Mouse (Mus musculus): Measurements from ENCODE around the gene Akt1. TPM values are rescaled to one million over a fixed set of nuclear protein-coding genes. Genes with fewer than 3 reads are reported as not detected.
A peak's percentile ranks its signal among the peaks of the same experiment; 100 is the strongest.

Akt1 gene
- polyA plus RNA-seq, 1 experiment from 2014 or later: 121 TPM

GRCm38 (mm10) chr12:112678555-112679026, 3.9 kb upstream of the Akt1 start, which contains the start of gene Zbtb42:
Gene Zbtb42 (plus strand): TSS chr12:112678828.
- peak within 1 kb of the TSS; percentile 90 for H3K27ac ChIP-seq (ENCODE audit: low read depth, low read length)
- no peak for TF ChIP-seq CTCF (IDR thresholded peaks at IDR 0.05; ENCODE audit: low read depth)
- 0 out of 2 replicates have a peak, but pooled peaks cover 7% of the 10 kb centered on the region for H3K4me1 ChIP-seq (replicated peaks; ENCODE audit: control insufficient read depth, insufficient read depth, low read length)
- WGBS: under 1% methylated on average over 54 of the region's 60 CpGs
- H3K36me3 ChIP-seq (ENCODE audit: control insufficient read depth, insufficient read depth): peaks cover 17% of the 10 kb centered on the region
- peak within 1 kb of the TSS; percentile 65 for H3K4me3 ChIP-seq (ENCODE audit: low read depth, low read length)
- peak; percentile 46 for ATAC-seq
- H3K9me3 ChIP-seq (ENCODE audit: control insufficient read depth): no peaks in the 10 kb centered on the region
- H3K4me2 ChIP-seq (replicated peaks; ENCODE audit: low read depth): peak within 1 kb of the TSS; percentile 91
- no peaks in the 10 kb centered on the region for H3K27me3 ChIP-seq (replicated peaks; ENCODE audit: control insufficient read depth, insufficient read depth, low read length)
- peak within 1 kb of the TSS; percentile 71 for H3K9ac ChIP-seq (ENCODE audit: low read depth, low read length)

GRCm38 (mm10) chr12:112677943-112678554, 3.4 kb upstream of the Akt1 start:
- Histone ChIP-seq H3K27ac (ENCODE audit: low read depth, low read length) (peak overlapping the region; percentile 90; the same call in 1 of the 2 replicates), H3K4me1 (replicated peaks; ENCODE audit: control insufficient read depth, insufficient read depth, low read length) (0 out of 2 replicates have a peak, but pooled peaks cover 7% of the 10 kb centered on the region), H3K4me2 (replicated peaks; ENCODE audit: low read depth) (peak overlapping the region; percentile 91), H3K9me3 (ENCODE audit: control insufficient read depth) (no peaks in the 10 kb centered on the region), H3K36me3 (ENCODE audit: control insufficient read depth, insufficient read depth) (peaks cover 17% of the 10 kb centered on the region), H3K9ac (ENCODE audit: low read depth, low read length) (peak overlapping the region; percentile 71), H3K27me3 (replicated peaks; ENCODE audit: control insufficient read depth, insufficient read depth, low read length) (no peaks in the 10 kb centered on the region), H3K4me3 (ENCODE audit: low read depth, low read length) (peak overlapping the region; percentile 65)
- 32% methylated on average over 19 of the region's 19 CpGs for WGBS
- TF ChIP-seq CTCF (IDR thresholded peaks at IDR 0.05; ENCODE audit: low read depth): peak; percentile 60
- ATAC-seq: no peak

GRCm38 (mm10) chr12:112677076-112677475, 2.4 kb upstream of the Akt1 start:
- Histone ChIP-seq H3K4me2 (replicated peaks; ENCODE audit: low read depth) (no peak overlapping the region), H3K9ac (ENCODE audit: low read depth, low read length) (no peak overlapping the region), H3K4me3 (ENCODE audit: low read depth, low read length) (no peak overlapping the region), H3K9me3 (ENCODE audit: control insufficient read depth) (no peaks in the 10 kb centered on the region), H3K4me1 (replicated peaks; ENCODE audit: control insufficient read depth, insufficient read depth, low read length) (0 out of 2 replicates have a peak, but pooled peaks cover 7% of the 10 kb centered on the region), H3K27ac (ENCODE audit: low read depth, low read length) (no peak overlapping the region), H3K36me3 (ENCODE audit: control insufficient read depth, insufficient read depth) (peaks cover 17% of the 10 kb centered on the region), H3K27me3 (replicated peaks; ENCODE audit: control insufficient read depth, insufficient read depth, low read length) (no peaks in the 10 kb centered on the region)
- WGBS: 49% methylated on average over 5 of the region's 5 CpGs
- no peak for ATAC-seq
- TF ChIP-seq CTCF (IDR thresholded peaks at IDR 0.05; ENCODE audit: low read depth): no peak

DNA sequence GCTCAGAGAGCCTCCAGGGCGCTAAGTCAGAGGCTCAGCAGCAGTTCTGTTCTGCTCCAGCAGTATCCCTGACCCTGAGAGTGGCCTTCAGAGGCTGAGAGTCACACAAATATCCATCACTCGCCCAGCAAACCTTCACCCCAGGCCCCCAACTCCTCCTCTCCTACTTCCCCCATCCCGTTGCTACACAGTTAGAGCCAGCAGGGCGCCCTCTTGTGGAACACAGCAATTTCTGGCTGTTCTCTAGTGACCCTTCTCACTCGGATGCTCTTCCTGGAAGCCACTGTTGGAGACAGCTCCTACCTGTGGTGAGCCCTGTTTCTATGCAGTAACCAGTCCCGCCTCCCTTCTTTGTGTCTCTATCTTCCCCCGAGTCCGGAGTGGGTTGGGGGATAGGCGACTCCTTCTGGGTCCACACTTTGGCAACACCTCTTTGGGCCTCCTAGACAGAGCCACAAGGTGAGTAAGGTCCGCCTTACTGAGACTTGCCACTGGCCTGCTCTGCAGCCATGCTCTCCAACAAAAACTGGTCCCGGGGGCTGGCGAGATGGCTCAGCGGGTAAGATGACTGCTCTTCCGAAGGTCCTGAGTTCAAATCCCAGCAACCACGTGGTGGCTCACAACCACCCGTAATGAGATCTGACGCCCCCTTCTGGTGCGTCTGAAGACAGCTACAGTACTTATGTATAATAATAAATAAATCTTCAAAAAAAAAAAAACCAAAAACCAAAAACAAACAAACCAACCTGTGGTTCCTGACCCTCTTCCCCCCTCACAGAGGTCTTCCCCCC, 756 bp upstream of the Akt1 start:
- 0 out of 2 replicates have a peak overlapping the region, but pooled peaks have one; percentile 98 for H3K9ac ChIP-seq (ENCODE audit: low read depth, low read length)
- H3K4me1 ChIP-seq (replicated peaks; ENCODE audit: control insufficient read depth, insufficient read depth, low read length): peaks cover 16% of the 10 kb centered on the region
- ATAC-seq: peak; percentile 15
- WGBS: 16% methylated on average over 18 of the region's 18 CpGs
- no peaks in the 10 kb centered on the region for H3K9me3 ChIP-seq (ENCODE audit: control insufficient read depth)
- peak overlapping the region; percentile 95 for H3K4me3 ChIP-seq (ENCODE audit: low read depth, low read length)
- H3K4me2 ChIP-seq (replicated peaks; ENCODE audit: low read depth): peak overlapping the region; percentile 86
- H3K36me3 ChIP-seq (ENCODE audit: control insufficient read depth, insufficient read depth): peaks cover 15% of the 10 kb centered on the region
- no peaks in the 10 kb centered on the region for H3K27me3 ChIP-seq (replicated peaks; ENCODE audit: control insufficient read depth, insufficient read depth, low read length)
- H3K27ac ChIP-seq (ENCODE audit: low read depth, low read length): peak overlapping the region; percentile 99
- peak; percentile 95 for TF ChIP-seq CTCF (IDR thresholded peaks at IDR 0.05; ENCODE audit: low read depth)

DNA sequence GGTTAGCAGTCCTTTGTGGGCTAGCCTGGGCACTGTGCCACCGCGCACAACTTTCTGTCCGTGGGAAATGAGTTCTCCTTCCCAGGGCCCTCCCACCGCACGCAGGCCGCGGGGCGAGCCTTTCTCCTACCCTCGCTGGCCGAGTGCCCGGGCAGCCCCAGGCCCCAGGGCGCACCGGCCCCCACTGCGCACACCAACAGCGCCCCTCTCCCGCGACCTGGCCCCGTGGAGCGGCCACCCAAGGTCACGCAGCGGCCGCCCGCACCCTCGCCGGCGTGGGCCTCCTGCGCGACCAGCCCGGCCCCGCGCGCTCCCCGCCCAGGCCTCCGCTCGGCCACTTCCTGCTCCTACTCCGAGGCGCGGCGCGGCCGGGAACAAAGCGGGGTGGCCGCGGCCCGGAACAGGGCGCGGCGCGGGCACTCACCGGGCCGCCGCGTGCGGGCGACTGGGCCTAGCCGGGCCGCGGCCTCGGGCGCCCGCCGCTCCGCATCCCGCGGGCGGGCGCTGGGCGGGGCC, 1.1 kb downstream of the Akt1 start:
- Histone ChIP-seq H3K27me3 (replicated peaks; ENCODE audit: control insufficient read depth, insufficient read depth, low read length) (no peaks in the 10 kb centered on the region), H3K4me2 (replicated peaks; ENCODE audit: low read depth) (peak overlapping the region; percentile 86), H3K36me3 (ENCODE audit: control insufficient read depth, insufficient read depth) (peaks cover 28% of the 10 kb centered on the region), H3K4me3 (ENCODE audit: low read depth, low read length) (peak overlapping the region; percentile 95), H3K9me3 (ENCODE audit: control insufficient read depth) (no peaks in the 10 kb centered on the region), H3K4me1 (replicated peaks; ENCODE audit: control insufficient read depth, insufficient read depth, low read length) (peaks cover 18% of the 10 kb centered on the region), H3K9ac (ENCODE audit: low read depth, low read length) (peak overlapping the region; percentile 98), H3K27ac (ENCODE audit: low read depth, low read length) (peak overlapping the region; percentile 99)
- under 1% methylated on average over 65 of the region's 68 CpGs for WGBS
- no peak for TF ChIP-seq CTCF (IDR thresholded peaks at IDR 0.05; ENCODE audit: low read depth)
- ATAC-seq: peak; percentile 34; the same call in 1 of the 2 replicates
